Mouse (Mus musculus): ENCODE data around the gene Fgfr2. TPM values are rescaled to one million over a fixed set of nuclear protein-coding genes. Genes with fewer than 3 reads are reported as not detected.

Gene Fgfr2
- total and polyA plus RNA-seq, 2 experiments from 2014 or later: 12.1 to 32.6 TPM

- ATAC-seq (ENCODE audit: low FRiP score) (no peak), DNase-seq (ENCODE audit: low spot score) (peak; percentile 5)
- Histone ChIP-seq H3K9ac (replicated peaks; ENCODE audit: low read length, poor library complexity, severe bottlenecking) (no peak overlapping the region), H3K9me3 (ENCODE audit: low read length) (no peaks in the 10 kb centered on the region), H3K27ac (ENCODE audit: low read depth, low read length) (no peak overlapping the region), H3K27me3 (ENCODE audit: insufficient read depth, low read length) (no peaks in the 10 kb centered on the region), H3K4me2 (ENCODE audit: low read depth, low read length, poor library complexity, severe bottlenecking) (no peak overlapping the region), H3K4me1 (ENCODE audit: insufficient read depth, low read length) (no peaks in the 10 kb centered on the region), H3K36me3 (ENCODE audit: insufficient read depth, low read length) (no peaks in the 10 kb centered on the region), H3K4me3 (ENCODE audit: low read depth, low read length) (no peak overlapping the region)
- TF ChIP-seq CTCF (IDR thresholded peaks at IDR 0.05): no peak
- WGBS: 73% methylated on average over 8 of the region's 8 CpGs
Observed at GRCm38 (mm10) chr7:130807749-130808148, 2315.4 kb downstream of the Fgfr2 start.

- no peaks in the 10 kb centered on the region for H3K4me1 ChIP-seq (ENCODE audit: insufficient read depth, low read length)
- no peaks in the 10 kb centered on the region for H3K27me3 ChIP-seq (ENCODE audit: insufficient read depth, low read length)
- no peaks in the 10 kb centered on the region for H3K9me3 ChIP-seq (ENCODE audit: low read length)
- H3K27ac ChIP-seq (ENCODE audit: low read depth, low read length): no peak overlapping the region
- H3K4me3 ChIP-seq (ENCODE audit: low read depth, low read length): no peak overlapping the region
- TF ChIP-seq CTCF (IDR thresholded peaks at IDR 0.05): no peak
- DNase-seq (ENCODE audit: low spot score) (no peak), ATAC-seq (ENCODE audit: low FRiP score) (no peak)
- 81% methylated on average over 5 of the region's 5 CpGs for WGBS
- H3K9ac ChIP-seq (replicated peaks; ENCODE audit: low read length, poor library complexity, severe bottlenecking): no peak overlapping the region
- no peaks in the 10 kb centered on the region for H3K36me3 ChIP-seq (ENCODE audit: insufficient read depth, low read length)
- no peak overlapping the region for H3K4me2 ChIP-seq (ENCODE audit: low read depth, low read length, poor library complexity, severe bottlenecking)
Observed at GRCm38 (mm10) chr7:130804991-130805390, 2318.2 kb downstream of the Fgfr2 start.

- H3K27ac ChIP-seq (ENCODE audit: low read depth, low read length): no peak overlapping the region
- no peak for TF ChIP-seq CTCF (IDR thresholded peaks at IDR 0.05)
- WGBS: 63% methylated on average over 8 of the region's 8 CpGs
Observed at GRCm38 (mm10) chr7:130803251-130803825, 2319.8 kb downstream of the Fgfr2 start.

GRCm38 (mm10) chr7:130801811-130802210, 2321.3 kb downstream of the Fgfr2 start:
- Histone ChIP-seq H3K27me3 (ENCODE audit: insufficient read depth, low read length) (no peaks in the 10 kb centered on the region), H3K4me2 (ENCODE audit: low read depth, low read length, poor library complexity, severe bottlenecking) (no peak overlapping the region), H3K4me1 (ENCODE audit: insufficient read depth, low read length) (no peaks in the 10 kb centered on the region), H3K9ac (replicated peaks; ENCODE audit: low read length, poor library complexity, severe bottlenecking) (no peak overlapping the region), H3K4me3 (ENCODE audit: low read depth, low read length) (no peak overlapping the region), H3K27ac (ENCODE audit: low read depth, low read length) (no peak overlapping the region), H3K36me3 (ENCODE audit: insufficient read depth, low read length) (no peaks in the 10 kb centered on the region), H3K9me3 (ENCODE audit: low read length) (no peaks in the 10 kb centered on the region)
- no peak for TF ChIP-seq CTCF (IDR thresholded peaks at IDR 0.05)
- no peak for ATAC-seq (ENCODE audit: low FRiP score)
- DNase-seq (ENCODE audit: low spot score): no peak
- WGBS: 98% methylated on average over 4 of the region's 4 CpGs

More at GRCm38 (mm10) chr7:130803251-130803825, 2319.8 kb downstream of the Fgfr2 start:
- Histone ChIP-seq H3K36me3 (ENCODE audit: insufficient read depth, low read length) (no peaks in the 10 kb centered on the region), H3K27me3 (ENCODE audit: insufficient read depth, low read length) (no peaks in the 10 kb centered on the region), H3K4me2 (ENCODE audit: low read depth, low read length, poor library complexity, severe bottlenecking) (no peak overlapping the region), H3K9me3 (ENCODE audit: low read length) (no peaks in the 10 kb centered on the region), H3K9ac (replicated peaks; ENCODE audit: low read length, poor library complexity, severe bottlenecking) (no peak overlapping the region), H3K4me1 (ENCODE audit: insufficient read depth, low read length) (no peaks in the 10 kb centered on the region), H3K4me3 (ENCODE audit: low read depth, low read length) (no peak overlapping the region)
- ATAC-seq (ENCODE audit: low FRiP score) (no peak), DNase-seq (ENCODE audit: low spot score) (no peak)

- Histone ChIP-seq H3K27me3 (ENCODE audit: insufficient read depth, low read length) (no peaks in the 10 kb centered on the region), H3K27ac (ENCODE audit: low read depth, low read length) (no peak overlapping the region), H3K4me1 (ENCODE audit: insufficient read depth, low read length) (no peaks in the 10 kb centered on the region), H3K9ac (replicated peaks; ENCODE audit: low read length, poor library complexity, severe bottlenecking) (no peak overlapping the region), H3K9me3 (ENCODE audit: low read length) (no peaks in the 10 kb centered on the region), H3K4me3 (ENCODE audit: low read depth, low read length) (no peak overlapping the region), H3K36me3 (ENCODE audit: insufficient read depth, low read length) (no peaks in the 10 kb centered on the region), H3K4me2 (ENCODE audit: low read depth, low read length, poor library complexity, severe bottlenecking) (no peak overlapping the region)
- no peak for ATAC-seq (ENCODE audit: low FRiP score)
- 79% methylated on average over 4 of the region's 4 CpGs for WGBS
- TF ChIP-seq CTCF (IDR thresholded peaks at IDR 0.05): no peak
- DNase-seq (ENCODE audit: low spot score): no peak
Observed at GRCm38 (mm10) chr7:130800681-130801080, 2322.5 kb downstream of the Fgfr2 start.

- WGBS: 89% methylated on average over 10 of the region's 10 CpGs
- Histone ChIP-seq H3K4me1 (ENCODE audit: insufficient read depth, low read length) (no peaks in the 10 kb centered on the region), H3K9me3 (ENCODE audit: low read length) (no peaks in the 10 kb centered on the region), H3K36me3 (ENCODE audit: insufficient read depth, low read length) (no peaks in the 10 kb centered on the region), H3K4me2 (ENCODE audit: low read depth, low read length, poor library complexity, severe bottlenecking) (no peak overlapping the region), H3K4me3 (ENCODE audit: low read depth, low read length) (no peak overlapping the region), H3K9ac (replicated peaks; ENCODE audit: low read length, poor library complexity, severe bottlenecking) (no peak overlapping the region), H3K27me3 (ENCODE audit: insufficient read depth, low read length) (no peaks in the 10 kb centered on the region), H3K27ac (ENCODE audit: low read depth, low read length) (no peak overlapping the region)
- ATAC-seq (ENCODE audit: low FRiP score) (no peak), DNase-seq (ENCODE audit: low spot score) (no peak)
- no peak for TF ChIP-seq CTCF (IDR thresholded peaks at IDR 0.05)
Observed at GRCm38 (mm10) chr7:130799418-130799817, 2323.7 kb downstream of the Fgfr2 start.

All from midbrain, postnatal 0 days (tissue).